Mouse (Mus musculus) stomach, embryonic 16.5 days (tissue): ENCODE results near the gene Slc22a1. TPM values are rescaled to one million over a fixed set of nuclear protein-coding genes. Genes with fewer than 3 reads are reported as not detected.

Experiments used
- ATAC-seq: fragments of 200-750 bp; cut with Nextera tagmentation; 2 replicates; pipeline ENCODE4 v1.8.0; 2017; ENCODE audit warnings: moderate number of reproducible peaks, moderate TSS enrichment; ENCODE audit not compliant: insufficient read depth, low FRiP score
- H3K27ac ChIP-seq: fragments of 300-500 bp; sonication (generic); 2 replicates; pipeline ENCODE4 v1.5.1; 2014; ENCODE audit warnings: low read length
- H3K27me3 ChIP-seq: fragments of 300-500 bp; sonication (generic); 2 replicates; pipeline ENCODE4 v1.6.1; 2014; ENCODE audit warnings: low read length, control low read depth, mixed read lengths; ENCODE audit not compliant: control insufficient read depth, insufficient read depth
- H3K36me3 ChIP-seq: fragments of 300-500 bp; sonication (generic); 2 replicates; pipeline ENCODE4 v1.6.1; 2014; ENCODE audit warnings: low read length; ENCODE audit not compliant: control insufficient read depth, insufficient read depth
- H3K4me1 ChIP-seq: fragments of 300-500 bp; sonication (generic); 2 replicates; pipeline ENCODE4 v1.6.1; 2014; ENCODE audit warnings: low read length, control low read depth, mixed read lengths; ENCODE audit not compliant: control insufficient read depth, insufficient read depth
- H3K4me2 ChIP-seq: fragments of 300-500 bp; sonication (generic); 2 replicates; pipeline ENCODE4 v1.6.1; 2014; ENCODE audit warnings: low read depth, low read length, mixed read lengths
- H3K4me3 ChIP-seq: fragments of 300-500 bp; sonication (generic); replicated peaks from 2 replicates; pipeline ENCODE4 v1.5.1; 2014; ENCODE audit warnings: mild to moderate bottlenecking, low read length
- H3K9ac ChIP-seq: fragments of 300-500 bp; sonication (generic); 2 replicates; pipeline ENCODE4 v1.6.1; 2014; ENCODE audit warnings: low read length
- H3K9me3 ChIP-seq: fragments of 300-500 bp; sonication (generic); replicated peaks from 2 replicates; pipeline ENCODE4 v1.6.1; 2016; ENCODE audit warnings: low read length, control low read depth; ENCODE audit not compliant: control insufficient read depth
- WGBS: fragments of 180-500 bp; shearing (Covaris S2); extraction: QIAGEN DNeasy Blood & Tissue Kit; methylation state at CpG from one replicate; pipeline ENCODE4 v1.1.7; 2014; 5-methylcytosine and 5-hydroxymethylcytosine counted together
- polyA plus RNA-seq: library from polyadenylated mRNA; unstranded; fragments of >200 nt; fragmentation: Nextera tagmentation; extraction: Ambion mirVana; gene quantifications from 2 replicates; pipeline ENCODE4 v1.2.1, GENCODE M21; 2015

The Slc22a1 gene
- polyA plus RNA-seq, 1 experiment from 2014 or later, result 0.96 TPM

GRCm38 (mm10) chr17:12673871-12674270 lies 1.8 kb downstream of the Slc22a1 start:
- no peaks in the 10 kb centered on the region for H3K27me3 ChIP-seq
- no peak overlapping the region for H3K4me2 ChIP-seq
- no peak overlapping the region for H3K27ac ChIP-seq
- H3K4me3 ChIP-seq, result no peak overlapping the region
- H3K4me1 ChIP-seq, result peaks cover 9% of the 10 kb centered on the region; the same call in 1 of the 2 replicates
- no peaks in the 10 kb centered on the region for H3K9me3 ChIP-seq
- 56% methylated on average over 3 of the region's 3 CpGs for WGBS
- no peak for ATAC-seq
- H3K9ac ChIP-seq, result no peak overlapping the region
- H3K36me3 ChIP-seq, result no peaks in the 10 kb centered on the region

- H3K36me3 ChIP-seq, result no peaks in the 10 kb centered on the region
- no peaks in the 10 kb centered on the region for H3K27me3 ChIP-seq
- H3K27ac ChIP-seq, result no peak overlapping the region
- no peak overlapping the region for H3K4me2 ChIP-seq
- no peak for ATAC-seq
- WGBS, result 78% methylated on average over 7 of the region's 7 CpGs
- H3K9me3 ChIP-seq, result no peaks in the 10 kb centered on the region
- H3K4me3 ChIP-seq, result no peak overlapping the region
- H3K4me1 ChIP-seq, result peaks cover 9% of the 10 kb centered on the region; the same call in 1 of the 2 replicates
- no peak overlapping the region for H3K9ac ChIP-seq
Measured at GRCm38 (mm10) chr17:12672285-12672790, 3.3 kb downstream of the Slc22a1 start.

GRCm38 (mm10) chr17:12671029-12671605 lies 4.5 kb downstream of the Slc22a1 start:
- Histone ChIP-seq H3K27ac (no peak overlapping the region), H3K9me3 (no peaks in the 10 kb centered on the region), H3K4me3 (no peak overlapping the region), H3K9ac (no peak overlapping the region), H3K4me2 (no peak overlapping the region), H3K36me3 (no peaks in the 10 kb centered on the region), H3K27me3 (no peaks in the 10 kb centered on the region), H3K4me1 (peaks cover 9% of the 10 kb centered on the region; the same call in 1 of the 2 replicates)
- 71% methylated on average over 5 of the region's 5 CpGs for WGBS
- ATAC-seq, result no peak

- Histone ChIP-seq H3K27me3 (no peaks in the 10 kb centered on the region), H3K4me3 (no peak overlapping the region), H3K27ac (no peak overlapping the region), H3K36me3 (no peaks in the 10 kb centered on the region), H3K9me3 (no peaks in the 10 kb centered on the region), H3K4me1 (0 out of 2 replicates have a peak, but pooled peaks cover 6% of the 10 kb centered on the region), H3K4me2 (no peak overlapping the region), H3K9ac (no peak overlapping the region)
- ATAC-seq, result peak; percentile 35; the same call in 1 of the 2 replicates
Measured at GRCm38 (mm10) chr17:12669363-12669679, 6.3 kb downstream of the Slc22a1 start.

- 28% methylated on average over 7 of the region's 7 CpGs for WGBS
- H3K27me3 ChIP-seq, result no peaks in the 10 kb centered on the region
- H3K4me1 ChIP-seq, result 0 out of 2 replicates have a peak, but pooled peaks cover 6% of the 10 kb centered on the region
- no peak overlapping the region for H3K27ac ChIP-seq
- no peak overlapping the region for H3K9ac ChIP-seq
- no peaks in the 10 kb centered on the region for H3K9me3 ChIP-seq
- no peak overlapping the region for H3K4me3 ChIP-seq
- no peak for ATAC-seq
- no peak overlapping the region for H3K4me2 ChIP-seq
- no peaks in the 10 kb centered on the region for H3K36me3 ChIP-seq
Measured at GRCm38 (mm10) chr17:12668478-12669362, 6.9 kb downstream of the Slc22a1 start.

GRCm38 (mm10) chr17:12664156-12664555 lies 11.5 kb downstream of the Slc22a1 start:
- Histone ChIP-seq H3K36me3 (no peaks in the 10 kb centered on the region), H3K9me3 (no peaks in the 10 kb centered on the region), H3K4me1 (0 out of 2 replicates have a peak, but pooled peaks cover 3% of the 10 kb centered on the region), H3K4me2 (no peak overlapping the region), H3K9ac (no peak overlapping the region), H3K4me3 (no peak overlapping the region), H3K27ac (no peak overlapping the region), H3K27me3 (no peaks in the 10 kb centered on the region)
- ATAC-seq, result no peak
- WGBS, result 75% methylated on average over 8 of the region's 8 CpGs

- no peak overlapping the region for H3K27ac ChIP-seq
- no peaks in the 10 kb centered on the region for H3K36me3 ChIP-seq
- H3K9ac ChIP-seq, result no peak overlapping the region
- ATAC-seq, result peak; percentile 52; the same call in 1 of the 2 replicates
- no peaks in the 10 kb centered on the region for H3K4me1 ChIP-seq
- 67% methylated on average over 13 of the region's 13 CpGs for WGBS
- no peak overlapping the region for H3K4me3 ChIP-seq
- H3K4me2 ChIP-seq, result no peak overlapping the region
- H3K27me3 ChIP-seq, result no peaks in the 10 kb centered on the region
- no peaks in the 10 kb centered on the region for H3K9me3 ChIP-seq
Measured at GRCm38 (mm10) chr17:12660572-12661260, 14.9 kb downstream of the Slc22a1 start.

- Histone ChIP-seq H3K36me3 (no peaks in the 10 kb centered on the region), H3K27ac (no peak overlapping the region), H3K4me1 (no peaks in the 10 kb centered on the region), H3K9me3 (no peaks in the 10 kb centered on the region), H3K9ac (no peak overlapping the region), H3K4me2 (no peak overlapping the region), H3K27me3 (no peaks in the 10 kb centered on the region), H3K4me3 (no peak overlapping the region)
- no peak for ATAC-seq
- WGBS, result 81% methylated on average over 10 of the region's 10 CpGs
Measured at GRCm38 (mm10) chr17:12659233-12659632, 16.4 kb downstream of the Slc22a1 start.

GRCm38 (mm10) chr17:12658784-12659183 lies 16.8 kb downstream of the Slc22a1 start:
- no peaks in the 10 kb centered on the region for H3K4me1 ChIP-seq
- H3K36me3 ChIP-seq, result no peaks in the 10 kb centered on the region
- H3K4me3 ChIP-seq, result no peak overlapping the region
- H3K27me3 ChIP-seq, result no peaks in the 10 kb centered on the region
- H3K9me3 ChIP-seq, result no peaks in the 10 kb centered on the region
- no peak overlapping the region for H3K27ac ChIP-seq
- 78% methylated on average over 7 of the region's 7 CpGs for WGBS
- H3K9ac ChIP-seq, result no peak overlapping the region
- no peak for ATAC-seq
- no peak overlapping the region for H3K4me2 ChIP-seq
